Mouse (Mus musculus) heart, embryonic 15.5 days (tissue): ENCODE measurements around the gene Ppp3ca. TPM values are rescaled to one million over a fixed set of nuclear protein-coding genes. Genes with fewer than 3 reads are reported as not detected.

Experiments used
- ATAC-seq: fragments of 200-750 bp; cut with Nextera tagmentation; replicated peaks from 2 replicates; pipeline ENCODE4 v1.8.0; 2017; ENCODE audit warnings: low read depth, moderate TSS enrichment; ENCODE audit not compliant: insufficient number of reproducible peaks, insufficient read depth, low FRiP score
- H3K27ac ChIP-seq: fragments of 300-500 bp; sonication (generic); 2 replicates; pipeline ENCODE4 v1.5.1; 2015; ENCODE audit warnings: mild to moderate bottlenecking, inconsistent platforms
- H3K27me3 ChIP-seq: fragments of 300-500 bp; sonication (generic); 2 replicates; pipeline ENCODE4 v1.6.1; 2015; ENCODE audit warnings: inconsistent platforms
- H3K36me3 ChIP-seq: fragments of 300-500 bp; sonication (generic); 2 replicates; pipeline ENCODE4 v1.6.1; 2015; ENCODE audit warnings: mild to moderate bottlenecking, inconsistent platforms
- H3K4me1 ChIP-seq: fragments of 300-500 bp; sonication (generic); replicated peaks from 2 replicates; pipeline ENCODE4 v1.6.1; 2015; ENCODE audit warnings: inconsistent platforms
- H3K4me2 ChIP-seq: fragments of 300-500 bp; sonication (generic); 2 replicates; pipeline ENCODE4 v1.6.1; 2015; ENCODE audit warnings: inconsistent platforms, mild to moderate bottlenecking, moderate library complexity
- H3K4me3 ChIP-seq: fragments of 300-500 bp; sonication (generic); 2 replicates; pipeline ENCODE4 v1.5.1; 2015; ENCODE audit warnings: mild to moderate bottlenecking, inconsistent platforms
- H3K9ac ChIP-seq: fragments of 300-500 bp; sonication (generic); 2 replicates; pipeline ENCODE4 v1.6.1; 2015; ENCODE audit warnings: mild to moderate bottlenecking, inconsistent platforms
- H3K9me3 ChIP-seq: fragments of 300-500 bp; sonication (generic); replicated peaks from 2 replicates; pipeline ENCODE4 v1.6.1; 2016; ENCODE audit warnings: inconsistent platforms
- WGBS: fragments of 180-500 bp; shearing (Covaris S2); methylation state at CpG from one replicate; pipeline ENCODE4 v1.1.7; 2015; ENCODE audit warnings: mixed read lengths; 5-methylcytosine and 5-hydroxymethylcytosine counted together
- polyA plus RNA-seq: library from polyadenylated mRNA; unstranded; fragments of >200 nt; fragmentation: Nextera tagmentation; extraction: Ambion mirVana; gene quantifications from 2 replicates; pipeline ENCODE4 v1.2.1, GENCODE M21; 2015

The Ppp3ca gene
- polyA plus RNA-seq, 1 experiment from 2014 or later = 47.6 TPM

DNA sequence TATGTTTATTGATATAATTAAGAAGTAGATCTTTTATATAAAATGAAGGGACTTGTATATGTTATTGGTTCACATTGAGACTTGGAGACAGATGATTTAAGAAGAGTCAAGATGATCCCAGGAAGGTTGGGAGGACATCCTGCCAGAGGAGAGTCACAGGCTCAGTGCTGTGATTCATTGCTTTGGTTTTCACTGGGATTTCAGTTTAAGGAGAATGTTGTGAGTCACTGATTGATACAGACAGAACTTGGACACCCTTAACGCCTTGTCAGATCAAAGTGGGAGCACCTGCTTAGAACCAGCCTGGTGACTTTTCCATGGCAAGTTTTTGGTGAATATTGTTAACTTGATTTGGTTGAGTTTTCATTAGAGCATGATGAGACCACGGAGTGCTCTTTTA lies 58.0 kb downstream of the Ppp3ca start:
- ATAC-seq = no peak
- no peak overlapping the region for H3K27ac ChIP-seq
- peaks cover 24% of the 10 kb centered on the region for H3K4me1 ChIP-seq
- H3K27me3 ChIP-seq = no peaks in the 10 kb centered on the region
- WGBS = 79% methylated on average over 2 of the region's 2 CpGs
- no peak overlapping the region for H3K4me2 ChIP-seq
- no peak overlapping the region for H3K4me3 ChIP-seq
- H3K9ac ChIP-seq = no peak overlapping the region
- no peaks in the 10 kb centered on the region for H3K9me3 ChIP-seq
- H3K36me3 ChIP-seq = no peaks in the 10 kb centered on the region

DNA sequence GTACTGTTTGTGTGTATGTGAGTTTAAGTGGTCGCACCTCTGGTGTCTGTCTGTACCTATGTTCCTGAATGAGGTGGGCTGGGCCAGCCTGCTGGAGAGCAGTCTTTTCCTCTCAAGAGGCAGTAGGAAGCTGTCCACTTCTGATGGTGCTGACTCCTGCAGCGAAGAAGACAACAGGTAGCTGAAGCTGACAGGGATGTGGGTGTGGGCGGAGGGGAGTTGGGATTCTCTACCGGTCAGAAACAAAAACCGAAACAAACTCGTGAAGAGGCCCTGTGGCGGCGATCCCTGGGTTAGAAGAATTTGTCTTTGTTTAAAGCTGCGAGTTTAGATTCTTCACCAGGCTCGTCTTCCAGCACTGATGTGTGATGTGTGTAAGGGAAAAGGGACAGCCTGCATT lies 60.1 kb downstream of the Ppp3ca start:
- ATAC-seq = no peak
- 63% methylated on average over 10 of the region's 10 CpGs for WGBS
- Histone ChIP-seq H3K4me2 (no peak overlapping the region), H3K27ac (no peak overlapping the region), H3K4me1 (peaks cover 8% of the 10 kb centered on the region), H3K9ac (no peak overlapping the region), H3K27me3 (no peaks in the 10 kb centered on the region), H3K9me3 (no peaks in the 10 kb centered on the region), H3K36me3 (no peaks in the 10 kb centered on the region), H3K4me3 (no peak overlapping the region)

DNA sequence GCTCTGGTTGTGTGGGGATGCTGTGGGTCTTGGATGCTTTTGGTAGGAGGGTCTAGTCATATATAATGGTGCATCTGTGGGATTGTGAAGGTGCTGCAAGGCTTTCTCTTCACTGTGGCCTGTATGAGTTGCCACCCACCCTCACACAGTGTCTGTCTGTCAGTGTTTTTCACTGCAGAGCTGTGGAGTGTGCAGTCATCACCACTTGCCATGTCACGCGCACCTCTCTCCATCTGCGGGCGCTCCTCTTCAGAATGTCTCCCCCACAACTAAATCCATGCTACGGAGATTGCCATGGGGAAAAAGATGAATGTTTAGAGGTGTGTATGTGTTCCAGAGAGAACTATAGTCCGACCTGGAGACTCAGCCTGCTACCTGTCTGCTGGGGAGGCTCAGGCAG lies 61.7 kb downstream of the Ppp3ca start:
- Histone ChIP-seq H3K27ac (no peak overlapping the region), H3K9ac (no peak overlapping the region), H3K4me3 (no peak overlapping the region), H3K27me3 (no peaks in the 10 kb centered on the region), H3K4me2 (no peak overlapping the region), H3K4me1 (no peaks in the 10 kb centered on the region), H3K36me3 (no peaks in the 10 kb centered on the region), H3K9me3 (no peaks in the 10 kb centered on the region)
- 65% methylated on average over 6 of the region's 6 CpGs for WGBS
- no peak for ATAC-seq

DNA sequence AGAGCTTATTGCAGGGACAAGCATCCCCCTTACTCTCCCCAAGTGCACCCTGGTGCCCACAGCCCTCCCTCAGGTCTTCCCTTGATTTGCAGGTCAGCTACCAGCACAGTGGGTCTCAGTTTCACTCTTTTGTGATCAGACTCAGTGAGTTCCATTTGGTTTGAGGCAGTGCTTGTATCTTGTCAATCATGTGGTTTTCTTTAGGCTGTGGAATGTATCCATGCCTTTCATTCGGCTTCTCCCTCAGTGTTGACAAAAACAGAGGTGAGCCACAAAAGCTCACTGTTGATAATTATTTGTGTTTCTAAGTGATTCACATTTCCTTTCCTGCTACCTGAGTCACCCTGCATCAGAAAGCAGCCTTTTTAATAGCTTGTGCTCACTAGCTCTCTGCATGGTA lies 66.1 kb downstream of the Ppp3ca start:
- H3K36me3 ChIP-seq = no peaks in the 10 kb centered on the region
- no peaks in the 10 kb centered on the region for H3K4me1 ChIP-seq
- no peak overlapping the region for H3K27ac ChIP-seq
- WGBS = 29% methylated on average over 1 of the region's 1 CpGs
- H3K27me3 ChIP-seq = no peaks in the 10 kb centered on the region
- no peak overlapping the region for H3K4me3 ChIP-seq
- H3K9ac ChIP-seq = no peak overlapping the region
- H3K9me3 ChIP-seq = no peaks in the 10 kb centered on the region
- no peak for ATAC-seq
- H3K4me2 ChIP-seq = no peak overlapping the region

DNA sequence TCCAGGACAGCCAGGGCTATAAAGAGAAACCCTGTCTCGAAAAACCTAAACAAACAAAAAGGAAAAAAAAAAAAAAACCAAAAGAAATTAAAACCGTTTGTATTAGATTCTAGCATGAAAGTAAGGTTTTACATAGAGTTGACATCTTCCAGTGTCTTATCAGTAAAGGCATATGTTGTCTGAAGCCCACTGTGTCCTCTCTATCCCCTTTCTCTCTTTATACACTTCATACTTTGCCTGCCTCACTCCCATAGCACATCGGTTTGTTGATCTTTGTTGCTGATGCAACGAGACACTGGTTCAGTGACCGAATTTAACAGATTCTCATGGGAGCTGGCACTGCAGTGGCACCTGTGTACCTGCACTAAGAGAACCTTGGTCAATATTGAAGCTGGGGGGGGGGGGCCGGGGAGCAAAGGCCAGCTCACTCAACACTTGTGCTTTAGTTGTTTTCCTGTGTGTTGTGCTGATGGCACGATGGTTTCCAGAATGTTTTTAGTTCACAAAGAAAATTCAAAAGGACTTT lies 66.9 kb downstream of the Ppp3ca start:
- H3K4me2 ChIP-seq = no peak overlapping the region
- no peak overlapping the region for H3K27ac ChIP-seq
- H3K9me3 ChIP-seq = no peaks in the 10 kb centered on the region
- H3K36me3 ChIP-seq = no peaks in the 10 kb centered on the region
- no peaks in the 10 kb centered on the region for H3K27me3 ChIP-seq
- H3K4me3 ChIP-seq = no peak overlapping the region
- no peak for ATAC-seq
- H3K4me1 ChIP-seq = peaks cover 6% of the 10 kb centered on the region
- 78% methylated on average over 7 of the region's 7 CpGs for WGBS
- H3K9ac ChIP-seq = no peak overlapping the region

DNA sequence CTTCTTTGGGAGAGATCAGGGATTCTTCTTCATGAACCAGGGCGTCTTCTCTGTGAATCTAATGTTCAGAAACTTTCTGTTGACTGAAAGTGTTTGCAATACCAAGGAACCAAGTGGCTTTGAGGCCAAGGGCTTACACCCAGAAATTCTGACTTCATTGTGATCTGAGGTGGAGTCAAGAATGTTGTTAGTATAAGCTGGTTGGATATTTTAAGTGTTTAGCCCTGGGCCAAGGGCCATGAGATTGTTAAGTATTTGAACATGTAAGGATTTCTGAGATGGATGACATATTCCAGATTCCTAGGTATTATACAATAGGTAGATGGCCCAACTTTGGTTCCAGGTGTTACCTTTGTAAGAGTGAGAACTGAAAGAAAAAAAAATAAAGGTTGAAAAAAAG lies 68.5 kb downstream of the Ppp3ca start:
- Histone ChIP-seq H3K4me2 (no peak overlapping the region), H3K4me3 (no peak overlapping the region), H3K27me3 (no peaks in the 10 kb centered on the region), H3K9me3 (no peaks in the 10 kb centered on the region), H3K27ac (no peak overlapping the region), H3K9ac (no peak overlapping the region), H3K4me1 (peaks cover 17% of the 10 kb centered on the region), H3K36me3 (no peaks in the 10 kb centered on the region)
- no peak for ATAC-seq
- WGBS = 95% methylated on average over 1 of the region's 1 CpGs

DNA sequence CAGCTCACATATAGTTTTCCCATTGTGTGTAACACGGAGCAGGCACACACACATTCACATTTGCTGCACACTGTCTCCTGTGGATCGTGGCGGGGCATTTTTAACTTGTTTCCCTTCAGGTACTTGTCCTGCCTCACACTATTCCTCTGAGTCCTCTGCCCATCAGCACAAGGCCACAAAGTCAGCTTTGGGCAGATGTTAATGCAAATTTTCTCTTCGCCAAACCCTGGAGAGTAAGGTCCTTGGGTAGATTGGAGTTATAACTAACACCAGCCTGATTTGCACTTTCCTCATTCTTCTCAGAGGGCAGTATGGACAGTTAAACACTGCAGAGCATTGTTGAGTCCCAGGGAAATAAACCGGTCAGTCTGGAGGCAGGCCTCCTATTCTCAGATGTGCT lies 69.0 kb downstream of the Ppp3ca start:
- Histone ChIP-seq H3K4me2 (no peak overlapping the region), H3K4me3 (no peak overlapping the region), H3K27me3 (no peaks in the 10 kb centered on the region), H3K4me1 (peaks cover 20% of the 10 kb centered on the region), H3K9ac (no peak overlapping the region), H3K36me3 (no peaks in the 10 kb centered on the region), H3K9me3 (no peaks in the 10 kb centered on the region), H3K27ac (no peak overlapping the region)
- WGBS = 89% methylated on average over 5 of the region's 5 CpGs
- ATAC-seq = no peak

DNA sequence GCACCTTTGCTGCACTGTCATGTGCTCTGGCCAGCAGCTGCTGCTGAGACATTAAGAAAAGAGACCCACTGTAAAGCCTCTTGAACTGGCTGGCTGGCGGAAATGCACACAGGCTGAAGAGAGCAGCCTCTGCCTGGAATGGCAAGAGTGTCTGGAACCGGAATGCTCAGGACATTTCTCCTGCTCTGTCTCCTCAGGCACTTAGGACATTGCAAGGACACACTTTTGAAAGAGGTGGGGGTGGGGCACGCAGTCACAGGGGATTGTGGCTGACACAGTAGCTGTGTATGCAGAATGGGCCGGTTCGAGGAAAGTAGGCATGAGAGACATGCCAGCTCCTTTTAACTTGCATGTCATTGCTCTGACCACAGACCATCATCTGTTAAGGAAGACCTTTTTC lies 71.7 kb downstream of the Ppp3ca start:
- no peaks in the 10 kb centered on the region for H3K9me3 ChIP-seq
- H3K4me3 ChIP-seq = no peak overlapping the region
- ATAC-seq = no peak; the same call in 1 of the 2 replicates
- peaks cover 29% of the 10 kb centered on the region for H3K4me1 ChIP-seq
- no peaks in the 10 kb centered on the region for H3K36me3 ChIP-seq
- H3K27ac ChIP-seq = peak overlapping the region; percentile 42; the same call in 1 of the 2 replicates
- H3K4me2 ChIP-seq = peak overlapping the region; percentile 41
- H3K9ac ChIP-seq = no peak overlapping the region
- H3K27me3 ChIP-seq = no peaks in the 10 kb centered on the region
- 38% methylated on average over 5 of the region's 5 CpGs for WGBS

DNA sequence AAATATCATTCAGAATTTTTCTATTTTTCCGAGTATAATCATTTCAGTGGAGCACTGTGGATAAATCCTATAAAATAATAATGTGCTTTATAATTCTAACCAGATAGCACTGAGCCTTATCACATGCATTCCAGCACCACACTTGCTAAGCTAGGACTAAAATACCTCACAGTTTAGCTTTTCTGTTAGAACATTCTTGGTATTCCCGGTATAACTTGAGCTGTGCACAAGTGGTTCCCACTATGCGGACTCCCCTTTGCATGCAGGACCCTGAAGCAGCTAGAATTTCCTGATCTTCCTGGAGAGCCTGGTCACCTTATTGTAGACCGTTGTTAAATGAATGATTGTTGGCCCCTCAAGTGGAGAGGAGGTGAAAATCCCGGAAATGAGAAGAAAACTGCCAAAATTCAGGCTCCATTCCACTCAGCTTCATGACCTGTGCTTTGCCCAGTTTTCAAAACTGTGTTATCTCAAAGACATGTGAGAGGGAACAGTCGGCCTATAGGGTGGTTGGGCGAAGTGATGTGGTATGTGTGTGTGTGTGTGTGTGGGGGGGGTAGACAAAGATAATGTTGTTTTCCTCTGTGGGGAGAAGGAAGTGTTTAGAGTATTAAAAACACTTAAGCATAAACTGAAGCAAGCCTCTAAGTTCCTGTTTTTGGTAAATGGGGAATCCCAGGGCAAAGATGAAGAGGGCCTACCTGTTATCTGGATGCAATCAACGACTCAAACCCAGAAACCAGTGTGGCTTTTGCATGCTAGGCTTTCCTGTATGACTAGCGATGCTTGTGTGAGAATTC lies 72.5 kb downstream of the Ppp3ca start:
- Histone ChIP-seq H3K4me1 (peaks cover 29% of the 10 kb centered on the region), H3K27me3 (no peaks in the 10 kb centered on the region), H3K36me3 (no peaks in the 10 kb centered on the region), H3K4me2 (no peak overlapping the region), H3K9me3 (no peaks in the 10 kb centered on the region), H3K4me3 (no peak overlapping the region), H3K27ac (no peak overlapping the region), H3K9ac (no peak overlapping the region)
- 49% methylated on average over 9 of the region's 9 CpGs for WGBS
- ATAC-seq = no peak

DNA sequence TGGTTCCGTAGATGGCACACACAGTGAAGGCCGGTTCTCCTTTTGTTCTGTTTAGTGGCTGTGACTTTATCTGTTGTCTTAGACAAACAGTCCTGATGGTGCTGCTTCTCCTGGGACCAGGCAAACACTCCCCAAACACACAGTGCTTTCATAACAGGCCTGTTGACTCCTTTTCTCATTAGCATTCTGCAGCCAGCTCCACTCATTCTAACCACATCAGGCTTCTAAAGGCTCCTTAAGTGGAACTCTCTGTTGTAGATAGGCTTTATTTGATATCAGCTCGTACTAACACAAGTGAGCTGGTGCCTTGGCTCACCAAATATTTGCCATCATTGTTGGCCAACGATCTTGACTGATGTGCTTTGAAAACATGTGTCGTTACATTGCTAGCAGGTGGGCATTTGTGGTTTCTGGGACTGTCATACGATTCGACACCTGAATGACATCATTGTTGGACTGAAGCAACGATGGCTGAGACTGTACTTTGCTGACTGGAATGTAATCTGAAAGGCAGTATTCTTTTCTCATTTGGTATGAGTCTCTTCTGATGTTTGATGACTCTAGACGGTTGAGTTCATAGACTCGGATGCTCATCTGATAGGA lies 74.5 kb downstream of the Ppp3ca start:
- peaks cover 29% of the 10 kb centered on the region for H3K4me1 ChIP-seq
- ATAC-seq = no peak
- no peak overlapping the region for H3K4me2 ChIP-seq
- H3K9ac ChIP-seq = no peak overlapping the region
- no peaks in the 10 kb centered on the region for H3K27me3 ChIP-seq
- WGBS = 50% methylated on average over 10 of the region's 10 CpGs
- H3K36me3 ChIP-seq = no peaks in the 10 kb centered on the region
- no peaks in the 10 kb centered on the region for H3K9me3 ChIP-seq
- no peak overlapping the region for H3K4me3 ChIP-seq
- H3K27ac ChIP-seq = no peak overlapping the region

DNA sequence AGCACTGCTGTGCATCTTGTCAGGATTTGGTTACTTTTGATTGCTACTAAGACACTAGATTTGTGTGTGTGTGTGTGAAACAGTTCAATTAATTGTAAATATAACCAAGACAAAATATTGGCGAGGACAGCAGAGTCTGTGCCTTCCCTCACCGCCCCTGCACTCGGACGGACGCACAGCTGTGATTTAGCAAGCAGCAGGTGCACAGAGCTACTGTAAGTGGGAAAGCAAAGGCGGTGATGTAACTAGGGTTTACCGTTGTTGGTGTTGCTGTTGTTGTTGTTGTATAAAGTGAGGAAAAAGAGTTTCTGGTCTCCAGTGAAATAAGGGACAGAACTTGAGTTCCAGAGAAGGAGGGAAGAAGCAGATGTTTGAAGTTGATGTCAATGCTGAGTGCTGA lies 75.5 kb downstream of the Ppp3ca start:
- no peaks in the 10 kb centered on the region for H3K27me3 ChIP-seq
- no peak for ATAC-seq
- 76% methylated on average over 7 of the region's 7 CpGs for WGBS
- H3K4me1 ChIP-seq = peaks cover 29% of the 10 kb centered on the region
- no peaks in the 10 kb centered on the region for H3K9me3 ChIP-seq
- no peaks in the 10 kb centered on the region for H3K36me3 ChIP-seq
- H3K27ac ChIP-seq = no peak overlapping the region
- no peak overlapping the region for H3K9ac ChIP-seq
- no peak overlapping the region for H3K4me3 ChIP-seq
- H3K4me2 ChIP-seq = no peak overlapping the region
